Mouse (Mus musculus) brain, embryonic 14.5 days (tissue): ENCODE results near the gene Prima1.

ENCODE experiments used
- CTCF ChIP-seq: fragments of 200-500 bp; IDR thresholded peaks from 2 replicates; pipeline ENCODE4 v1.5.1; 2012; ENCODE audit warnings: inconsistent platforms, mild to moderate bottlenecking, moderate library complexity, borderline replicate concordance; ENCODE audit not compliant: insufficient read depth, insufficient read length; ENCODE audit errors: extremely low read depth
- POLR2A ChIP-seq: fragments of 200-500 bp; IDR thresholded peaks from 2 replicates; pipeline ENCODE4 v1.6.1; 2012; ENCODE audit warnings: mild to moderate bottlenecking, inconsistent platforms, borderline replicate concordance; ENCODE audit not compliant: poor library complexity, insufficient read depth, insufficient read length, severe bottlenecking; ENCODE audit errors: extremely low read depth

- no peak for TF ChIP-seq CTCF
- no peak for TF ChIP-seq POLR2A
Measured at GRCm38 (mm10) chr12:103273051-103273450, 31.1 kb upstream of the Prima1 start.
